Mouse (Mus musculus): ENCODE data around the gene Dusp8.
"Not testable (repeated sequence)": the region's sequence is repeated elsewhere in the genome, so short reads cannot be mapped to it uniquely, and the experiment has no call there.

Dusp8 gene

DNA sequence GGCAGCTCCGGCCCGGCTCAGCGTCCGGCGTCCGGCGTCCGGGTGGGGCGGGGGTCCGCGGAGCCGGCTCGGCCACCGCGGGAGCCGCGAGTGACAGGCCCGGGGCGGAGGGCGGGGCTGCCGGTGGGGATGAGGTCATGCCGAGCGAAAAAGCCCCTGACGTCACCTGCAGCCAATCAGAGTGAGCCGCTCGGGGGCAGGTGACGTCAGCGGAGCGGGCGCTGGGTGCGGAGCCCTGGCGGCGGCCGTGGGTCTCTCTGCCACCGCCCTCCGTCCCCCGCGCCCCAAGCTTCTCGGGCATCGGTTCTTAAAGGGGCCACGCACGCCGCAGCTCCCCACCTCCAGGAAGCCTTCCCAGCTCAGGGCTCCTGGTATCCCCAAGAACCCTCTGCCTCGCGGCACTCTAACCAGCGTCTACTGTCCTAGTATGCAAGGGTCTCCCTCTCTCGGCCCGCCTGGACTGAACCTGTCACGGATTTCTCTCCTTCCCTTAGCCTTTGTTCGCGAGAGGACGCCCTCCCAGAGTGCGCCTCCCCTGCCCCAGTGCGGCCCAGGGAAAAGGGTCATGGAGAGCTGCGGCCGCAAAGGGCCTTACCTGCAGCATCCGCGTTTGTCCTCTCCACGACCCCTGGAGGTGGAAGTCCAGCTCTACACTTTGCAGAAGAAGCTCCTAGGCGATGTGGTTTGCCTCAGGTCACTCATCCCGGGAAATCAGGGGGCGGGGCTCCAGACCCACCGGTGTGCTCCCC, at the start of gene Dusp8:
Gene Dusp8 (minus strand): TSS at position 661 of the 749 bp plus-strand sequence.
- DNase-seq, result peak; percentile 99

DNA sequence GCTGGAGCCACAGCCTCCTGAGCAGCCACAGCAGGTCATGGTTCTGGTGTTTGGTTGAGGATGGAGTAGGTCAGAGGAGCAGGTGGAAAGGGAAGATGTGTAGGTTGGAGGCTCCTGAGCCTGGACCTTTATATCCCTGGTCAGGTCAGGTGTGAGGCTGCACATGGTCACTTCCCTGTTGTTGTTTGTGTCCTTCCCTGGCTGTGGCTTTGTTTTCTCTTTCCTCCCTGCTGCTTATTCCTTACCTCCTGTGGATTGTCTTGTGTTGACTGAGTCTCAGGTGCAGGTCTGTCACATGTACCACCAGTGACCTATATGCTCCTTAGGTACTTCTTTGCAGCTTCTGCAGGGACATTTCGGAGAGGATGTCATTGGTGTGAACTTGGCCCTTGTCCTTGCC, 48.9 kb upstream of the Dusp8 start, which contains the start of gene Gm45337:
Gene Gm45337 (minus strand): TSS at position 101 of the 400 bp plus-strand sequence.
- DNase-seq, result no peak

DNA sequence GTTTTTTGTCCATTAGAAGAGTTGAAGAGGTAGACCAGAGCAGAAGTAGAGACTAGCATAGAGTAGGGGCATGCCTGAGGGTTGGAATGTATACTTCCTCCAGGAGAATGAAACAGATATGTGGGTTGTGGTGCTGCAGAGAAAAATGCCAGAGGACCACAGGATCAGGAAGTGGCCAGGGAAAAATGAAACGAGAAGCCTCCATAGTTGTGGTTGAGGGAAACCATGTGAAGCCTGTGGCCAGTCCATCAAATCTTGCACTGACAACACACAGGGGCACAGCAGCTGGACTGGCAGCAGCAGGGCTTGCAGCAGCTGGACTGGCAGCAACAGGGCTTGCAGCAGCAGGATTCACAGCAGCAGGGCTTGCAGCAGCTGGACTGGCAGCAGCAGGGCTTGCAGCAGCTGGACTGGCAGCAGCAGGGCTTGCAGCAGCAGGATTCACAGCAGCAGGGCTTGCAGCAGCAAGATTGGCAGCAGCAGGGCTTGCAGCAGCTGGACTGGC, 47.9 kb upstream of the Dusp8 start:
- not testable (repeated sequence) for DNase-seq

DNA sequence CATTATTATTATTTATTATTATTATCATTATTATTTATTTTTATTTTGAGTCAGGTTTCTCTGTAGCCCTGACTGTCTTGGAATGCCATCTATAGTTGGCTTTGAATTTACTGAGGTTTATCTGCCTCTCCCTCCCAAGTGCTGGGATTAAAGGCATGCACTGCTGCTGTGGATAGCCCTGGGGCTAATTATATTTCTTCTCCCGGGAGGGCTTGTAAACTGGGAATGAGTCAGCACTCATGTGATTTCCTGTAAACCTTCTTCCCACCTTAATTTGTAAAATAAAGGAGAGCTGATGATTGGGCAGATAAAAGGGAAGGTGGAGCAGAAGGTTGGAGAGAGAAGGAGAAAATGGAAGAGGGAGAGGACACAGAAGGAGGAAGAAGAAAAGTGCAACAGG, 45.1 kb upstream of the Dusp8 start:
- no peak for DNase-seq

DNA sequence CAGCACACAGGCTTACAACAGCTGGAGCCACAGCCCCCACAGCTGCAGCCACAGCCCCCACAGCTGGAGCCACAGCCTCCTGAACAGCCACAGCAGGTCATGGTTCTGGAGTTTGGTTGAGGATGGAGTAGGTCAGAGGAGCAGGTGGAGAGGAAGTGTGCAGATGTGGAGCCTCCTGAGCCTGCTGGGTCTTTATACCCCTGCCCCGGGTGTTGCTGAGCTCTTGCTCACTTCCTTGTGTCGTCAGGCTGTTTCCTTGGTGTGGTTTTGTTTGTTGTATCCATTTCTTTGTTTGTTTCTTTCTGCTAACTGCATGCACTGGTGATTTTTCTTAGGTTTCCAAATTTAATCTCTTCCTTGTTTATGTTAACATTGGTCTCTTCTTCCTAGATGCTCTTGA, 40.3 kb upstream of the Dusp8 start, which contains the start of gene Gm39115:
Gene Gm39115 (minus strand): TSS at position 101 of the 400 bp plus-strand sequence.
- not testable (repeated sequence) for DNase-seq

DNA sequence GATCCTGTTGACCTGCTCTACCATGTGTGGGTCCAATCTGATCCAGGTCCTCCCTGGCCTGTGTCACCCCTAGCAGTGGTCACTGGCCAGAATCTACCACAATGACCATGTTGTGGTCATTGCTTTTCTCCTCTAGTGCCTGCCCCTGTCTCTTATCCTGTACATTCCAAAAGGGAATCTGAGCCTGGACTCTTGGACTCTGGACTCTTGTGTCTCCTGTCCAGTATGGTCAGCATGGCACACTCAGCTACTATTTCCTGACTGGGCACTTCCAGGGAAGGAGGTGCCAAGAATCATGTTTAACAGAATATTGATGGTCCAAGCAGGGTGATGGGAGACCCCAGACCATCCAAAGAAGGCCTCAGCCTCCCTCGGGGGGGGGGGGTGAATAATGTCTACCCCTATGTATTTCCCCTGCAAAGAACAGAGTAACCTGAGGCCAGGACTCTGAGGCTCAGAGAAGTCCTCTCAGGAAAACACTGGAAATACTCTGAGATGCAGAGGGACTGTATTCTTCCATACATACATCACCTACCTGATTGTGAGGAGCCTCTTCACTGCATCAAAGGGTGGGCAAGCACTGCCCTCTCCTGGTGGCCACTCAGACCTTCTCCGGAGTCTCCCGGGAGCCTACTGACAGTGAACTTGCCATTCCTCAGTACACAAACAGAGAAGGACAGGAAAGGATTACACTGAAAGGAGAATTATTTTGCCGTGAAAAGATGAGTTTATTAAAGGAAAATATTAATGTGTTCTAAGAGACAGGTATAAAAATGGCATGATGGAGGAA, 38.8 kb upstream of the Dusp8 start:
- peak; percentile 65 to 68 for DNase-seq

DNA sequence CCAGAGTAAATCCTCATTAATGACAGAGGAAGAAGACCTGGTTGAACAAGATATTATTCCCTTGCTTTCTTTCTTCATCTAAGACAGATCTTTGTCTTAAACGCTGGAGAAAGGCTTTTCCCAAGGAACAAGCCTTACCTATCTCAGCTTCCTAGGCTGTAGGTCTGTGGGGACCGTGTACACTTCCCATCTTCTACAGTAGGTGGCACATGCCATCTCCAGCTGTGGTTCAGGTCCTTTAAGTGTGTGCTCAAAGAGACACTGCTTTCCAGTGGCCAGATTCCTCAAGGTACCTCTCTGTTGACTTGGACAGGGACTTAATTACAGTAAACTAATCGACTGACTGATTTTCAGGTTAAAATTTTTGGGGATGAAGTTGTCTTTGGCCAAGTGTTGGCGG, 33.2 kb upstream of the Dusp8 start:
- DNase-seq, result no peak

DNA sequence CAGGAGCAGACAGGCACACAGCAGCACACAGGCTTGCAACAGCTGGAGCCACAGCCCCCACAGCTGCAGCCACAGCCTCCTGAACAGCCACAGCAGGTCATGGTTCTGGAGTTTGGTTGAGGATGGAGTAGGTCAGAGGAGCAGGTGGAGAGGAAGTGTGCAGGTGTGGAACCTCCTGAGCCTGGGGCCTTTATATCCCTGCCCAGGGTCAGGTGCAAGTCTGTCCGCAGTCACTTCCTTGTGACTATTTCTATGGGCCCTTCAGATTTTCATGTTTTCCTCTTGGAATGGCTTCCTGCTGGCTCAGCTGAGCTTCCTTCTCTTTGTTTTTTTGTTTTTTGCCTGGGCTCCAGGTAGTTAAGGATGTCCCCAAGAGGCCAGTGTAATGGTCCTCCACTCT, 25.0 kb upstream of the Dusp8 start, which contains the start of gene Gm45618:
Gene Gm45618 (minus strand): TSS at position 101 of the 400 bp plus-strand sequence.
- not testable (repeated sequence) for DNase-seq

DNA sequence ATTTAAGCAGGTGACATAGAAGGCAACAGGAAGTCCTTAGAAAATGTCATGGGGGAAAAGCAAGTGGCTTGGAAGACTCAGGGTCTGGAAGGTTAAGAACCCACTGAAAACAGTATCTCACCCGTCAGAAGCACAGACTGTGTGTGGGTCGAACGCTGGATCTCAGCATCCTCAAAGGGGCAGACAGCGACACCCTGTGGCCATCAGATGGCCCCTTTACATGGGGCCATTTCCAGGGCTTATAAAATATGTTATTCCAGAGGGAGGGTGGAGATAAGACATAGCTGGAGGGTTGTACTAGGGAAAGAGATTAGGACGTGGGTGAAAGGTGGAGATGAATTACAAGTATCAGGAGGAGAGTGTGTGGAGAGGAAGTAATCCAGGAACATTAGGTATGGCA, 24.0 kb upstream of the Dusp8 start:
- peak; percentile 50 for DNase-seq

DNA sequence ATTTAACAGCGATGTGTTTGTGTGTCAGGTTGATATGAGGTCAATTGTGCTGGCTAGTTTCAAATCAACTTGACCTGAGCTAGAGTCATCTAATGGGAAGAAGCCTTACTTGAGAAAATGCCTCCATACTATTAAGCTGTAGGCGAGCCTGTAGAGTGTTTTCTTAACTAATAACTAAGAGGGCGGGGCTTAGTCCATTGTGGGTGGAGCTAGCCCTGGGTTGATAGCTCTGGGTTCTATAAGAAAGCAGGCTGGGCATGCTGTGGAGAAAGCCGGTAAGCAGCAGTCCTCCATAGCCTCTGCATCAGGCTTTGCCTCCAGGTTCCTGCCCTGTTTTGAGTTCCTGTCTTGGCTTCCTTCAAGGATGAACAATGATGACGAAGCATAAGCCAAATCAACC, 9.1 kb upstream of the Dusp8 start:
- no peak for DNase-seq

DNA sequence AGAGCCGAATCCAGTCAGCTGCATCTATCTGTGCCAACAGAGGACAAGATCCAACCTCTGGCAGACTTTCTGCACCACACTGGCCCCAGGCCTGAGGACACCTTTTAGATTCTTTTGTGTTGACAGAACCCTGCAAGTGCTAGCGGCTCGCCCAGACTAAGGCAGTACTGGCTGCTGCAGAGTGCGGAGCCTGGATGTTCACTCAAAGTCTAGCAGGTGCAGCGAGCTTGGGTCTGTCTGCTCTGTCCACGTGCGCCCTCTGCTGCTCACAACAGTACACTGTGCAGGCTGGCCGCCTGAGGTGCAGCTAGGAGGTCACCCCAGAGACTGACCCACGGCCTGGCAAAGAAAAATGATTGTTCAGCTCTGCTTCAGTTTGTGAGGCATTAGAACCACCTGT, 2.1 kb upstream of the Dusp8 start:
- DNase-seq, result peak; percentile 93

DNA sequence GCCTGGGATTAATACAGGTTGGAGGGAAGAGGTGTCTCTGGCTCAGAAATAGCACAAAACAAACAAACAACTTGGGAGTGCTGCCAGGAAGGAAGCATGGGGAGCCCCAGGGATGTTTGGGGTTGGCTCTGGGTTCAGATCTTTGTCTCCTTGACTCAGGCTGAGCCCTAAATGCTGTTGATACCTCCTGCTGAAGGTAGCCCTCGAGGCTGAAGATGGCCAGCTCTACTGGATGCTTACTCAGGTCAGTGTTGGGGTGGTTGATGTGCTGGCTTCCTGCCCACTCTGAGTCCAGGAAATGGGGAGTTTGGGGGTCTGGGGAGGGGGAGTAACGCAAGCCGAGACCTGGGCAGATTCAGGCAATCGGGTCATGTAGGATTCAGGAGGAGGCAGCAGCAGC, 1.1 kb upstream of the Dusp8 start:
- peak in 1 of 2 experiments; percentile 31 for DNase-seq

DNA sequence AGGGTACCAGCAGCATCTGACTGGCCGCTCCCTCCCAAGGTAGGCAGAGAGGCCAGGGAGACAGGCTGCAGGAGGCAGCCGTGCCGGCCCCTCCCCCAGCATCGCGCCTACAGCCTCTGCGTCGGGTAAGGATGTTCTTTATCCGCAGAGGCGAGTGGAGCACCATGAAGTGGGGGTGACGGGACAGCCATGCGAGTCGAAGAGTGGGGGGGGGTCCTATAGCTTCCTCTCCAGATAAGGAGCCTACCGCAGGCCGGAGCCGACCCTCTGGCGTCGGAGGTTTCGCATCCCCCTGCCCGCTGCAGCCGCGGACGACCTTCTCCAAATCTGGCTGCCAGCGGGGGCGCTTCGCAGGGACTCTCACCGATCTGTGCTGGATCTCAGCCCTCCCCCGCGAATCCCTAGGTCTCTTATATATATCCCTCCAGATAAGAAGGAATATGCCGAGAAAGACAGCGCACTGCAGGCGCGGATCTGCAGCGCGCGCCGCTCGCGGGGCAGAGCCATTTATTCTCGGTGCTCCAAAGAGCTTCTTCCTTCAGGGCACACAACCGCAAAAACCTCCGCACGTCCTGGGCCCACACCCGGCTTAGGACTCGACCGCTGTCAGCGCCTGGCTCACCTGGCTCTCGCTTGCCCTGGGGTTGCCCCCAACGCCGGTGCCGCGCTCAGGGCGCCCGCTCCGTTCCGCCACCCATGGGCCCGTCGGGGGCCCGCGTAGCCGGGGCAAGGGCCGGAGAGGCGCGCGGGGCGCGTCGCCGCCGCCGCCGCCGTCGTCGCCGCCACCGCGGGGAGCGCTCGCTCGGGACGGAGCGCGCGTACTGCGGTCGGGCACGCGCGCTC, 1.1 kb downstream of the Dusp8 start:
- peak; percentile 81 for DNase-seq

DNA sequence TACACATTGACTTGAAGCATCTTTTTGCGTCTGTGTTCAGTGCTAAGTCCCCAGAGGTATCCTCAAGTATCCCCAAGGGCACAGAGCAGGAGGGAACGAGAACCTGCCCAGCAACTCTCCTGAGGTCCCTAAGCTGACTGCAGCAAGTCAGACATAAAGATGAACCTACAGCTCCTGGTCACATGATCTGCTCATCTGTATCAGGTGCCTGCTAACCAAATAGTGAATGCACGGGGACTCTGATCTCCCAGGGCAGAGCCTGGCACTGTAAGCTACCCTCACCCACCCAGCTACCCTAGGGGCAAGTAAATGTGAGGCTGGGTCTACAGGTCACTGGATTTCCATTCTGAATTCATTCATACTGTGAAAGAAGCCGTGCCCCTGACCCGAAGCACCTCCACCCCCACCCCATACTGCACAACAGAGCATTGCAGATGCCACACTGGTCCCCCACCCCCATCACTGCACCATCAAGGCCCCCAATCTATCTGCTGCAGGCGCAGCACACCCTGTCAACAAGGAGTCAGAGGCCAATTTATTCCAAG, 1.9 kb downstream of the Dusp8 start:
- DNase-seq, result no peak

DNA sequence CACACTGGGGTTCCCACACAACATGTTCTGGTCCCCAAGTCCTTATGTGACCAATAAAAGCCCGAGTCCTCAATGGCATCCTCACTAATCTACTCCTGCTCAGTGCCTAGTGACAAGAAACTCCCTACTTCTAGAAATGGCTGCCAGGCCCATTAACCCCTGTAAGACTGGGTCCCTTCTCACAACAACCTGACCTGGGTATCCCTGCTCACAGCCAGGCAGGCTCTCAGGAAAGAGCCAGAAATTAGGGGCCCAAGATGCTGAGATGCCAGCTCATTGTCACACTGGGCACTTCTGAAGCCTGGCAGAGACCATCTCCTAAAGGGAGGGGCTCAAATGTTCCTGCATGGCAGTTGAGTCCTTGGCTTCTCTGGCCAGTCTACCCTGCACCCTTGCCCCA, 2.7 kb downstream of the Dusp8 start:
- peak in 1 of 2 experiments; percentile 20 for DNase-seq

DNA sequence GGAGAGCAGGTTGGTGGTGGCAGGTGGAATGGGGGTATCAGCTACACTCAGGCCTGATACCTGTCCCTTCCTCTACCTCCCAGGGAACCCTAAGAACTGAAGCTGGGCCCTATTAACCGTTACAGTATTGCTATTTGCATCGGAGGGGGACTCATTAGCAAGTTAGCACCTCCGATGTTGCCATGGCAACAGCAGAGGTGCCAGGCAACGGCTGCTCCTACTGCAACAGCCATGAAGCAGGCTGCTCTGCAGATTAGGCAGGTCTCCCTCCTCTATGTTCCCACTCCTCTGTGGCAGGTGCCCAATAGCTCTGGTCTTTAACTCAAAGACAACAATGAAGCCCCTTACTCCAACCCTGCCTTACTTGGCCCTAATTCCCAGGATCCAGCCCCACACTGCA, 3.8 kb downstream of the Dusp8 start:
- peak; percentile 66 to 71 for DNase-seq

DNA sequence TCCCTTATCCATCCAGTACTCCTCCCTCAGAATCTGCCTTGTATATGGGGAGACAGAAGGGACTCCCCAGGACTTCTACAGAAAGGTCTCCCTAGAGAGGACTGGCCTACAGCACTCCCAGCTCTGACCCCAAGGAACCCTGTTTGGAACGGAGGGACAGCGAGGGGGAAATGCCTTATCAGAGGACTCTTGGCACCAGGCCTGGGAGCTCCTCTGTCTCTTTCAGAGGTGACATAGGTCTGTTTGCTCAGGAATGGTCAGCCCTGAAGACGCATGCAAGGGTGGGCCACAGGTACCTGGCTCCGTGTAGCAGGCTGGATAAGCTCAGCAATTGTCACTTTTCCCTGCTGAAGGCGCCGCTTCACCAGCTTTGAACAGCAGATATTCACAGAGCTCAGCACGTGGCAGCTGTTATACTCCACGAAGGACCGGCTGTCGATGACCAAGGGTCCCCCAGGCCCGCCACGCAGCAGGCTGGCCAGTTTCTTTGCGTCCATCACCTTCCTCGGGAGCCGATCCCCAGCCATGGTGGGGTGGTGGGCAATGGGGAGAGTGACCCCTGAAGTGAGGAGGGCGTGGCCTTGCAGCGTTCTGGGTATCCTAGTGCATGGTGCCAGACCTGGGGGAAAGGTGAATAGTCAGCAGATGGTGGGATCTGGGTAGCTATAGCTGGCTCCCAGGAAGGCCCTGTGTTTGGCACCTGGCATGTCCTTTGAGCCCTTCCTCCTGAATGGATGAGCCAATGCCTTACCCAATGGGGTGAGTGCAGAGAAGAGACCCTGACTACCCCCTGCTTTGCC, 5.8 kb downstream of the Dusp8 start:
- peak; percentile 57 to 62 for DNase-seq

DNA sequence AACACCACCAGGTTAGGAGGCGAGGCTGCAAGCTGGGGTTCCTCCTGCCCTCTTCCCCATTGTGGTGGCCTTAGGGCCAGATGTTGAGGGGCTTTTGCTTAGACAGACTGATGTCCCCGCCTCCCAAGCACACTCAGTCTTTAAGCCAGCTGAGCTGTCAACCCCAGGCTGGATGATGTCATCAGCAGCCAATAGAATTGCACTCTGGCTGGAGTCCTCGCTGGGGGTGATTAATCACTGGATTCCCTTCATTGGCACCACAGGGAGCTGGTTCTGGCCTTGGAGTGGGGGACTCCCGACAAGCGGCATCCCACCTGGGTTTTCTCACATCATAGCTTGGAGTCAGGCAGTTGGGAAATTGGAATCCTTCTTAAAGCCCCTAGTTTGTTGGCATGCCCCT, 6.8 kb downstream of the Dusp8 start:
- peak; percentile 53 to 64 for DNase-seq

DNA sequence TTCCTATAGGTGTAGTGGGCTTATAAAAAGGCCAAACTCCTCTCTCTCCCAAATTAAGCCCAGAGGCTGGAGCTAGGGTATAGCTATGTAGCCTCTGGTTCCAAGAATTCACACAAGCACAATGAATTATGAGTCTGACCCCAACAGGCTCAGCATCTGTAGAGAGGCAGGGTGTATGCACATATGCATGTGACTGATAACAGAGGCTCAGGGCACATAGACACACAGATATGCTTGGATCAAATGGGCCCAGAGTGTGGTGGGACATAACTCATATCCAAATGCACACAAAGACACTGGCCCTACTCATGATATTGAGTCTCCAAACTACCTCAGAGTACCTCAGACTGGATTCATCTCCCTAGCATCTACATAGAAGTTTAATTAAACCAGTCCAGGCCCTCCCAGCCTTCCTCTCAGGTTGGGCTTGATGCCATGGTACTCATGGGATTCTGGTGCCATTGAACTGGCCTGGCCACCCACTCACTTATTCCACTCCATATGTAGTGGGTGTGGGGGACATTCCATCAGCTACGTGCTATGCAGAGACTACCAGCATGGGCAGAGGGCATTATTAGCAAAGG, 8.5 kb downstream of the Dusp8 start:
- DNase-seq, result no peak

DNA sequence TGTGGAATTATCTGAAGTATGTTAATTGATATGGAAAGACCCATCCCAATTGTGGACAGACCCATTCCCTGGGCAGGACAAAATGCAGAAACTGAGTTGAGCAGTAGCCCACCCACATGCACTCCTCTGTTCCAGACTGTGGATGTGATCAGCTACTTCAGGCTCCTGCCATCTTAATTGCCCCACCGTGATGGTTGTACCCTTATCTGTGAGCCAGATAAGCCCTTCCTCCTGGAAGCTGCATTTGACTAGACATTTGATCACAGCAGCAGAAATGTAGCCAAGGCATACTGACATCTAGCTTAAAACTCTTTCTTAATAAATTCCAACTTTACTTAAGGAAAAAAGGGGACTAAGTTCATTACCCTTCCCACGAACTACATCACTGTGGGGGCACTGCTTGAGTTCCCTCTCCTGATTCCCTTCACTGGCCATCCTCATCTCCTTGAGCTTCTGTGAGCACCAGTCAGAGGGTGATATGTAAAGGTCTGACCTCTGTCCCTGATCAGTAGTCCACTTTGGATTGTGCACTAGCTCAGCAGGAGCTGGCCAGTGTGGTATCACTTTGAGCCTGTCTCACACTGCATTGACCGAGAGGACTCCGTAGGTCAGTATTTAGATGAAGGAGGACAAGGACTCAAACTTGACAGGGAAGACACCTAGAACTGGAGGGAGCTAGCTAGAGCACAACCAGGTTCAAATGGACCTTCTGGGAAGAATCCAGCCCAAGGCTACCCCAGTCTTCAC, 9.3 kb downstream of the Dusp8 start:
- no peak for DNase-seq

Measured in cerebellum, postnatal 10 days (tissue).